Mouse (Mus musculus) forebrain, embryonic 11.5 days (tissue): ENCODE results near the gene Gpc3. TPM values are rescaled to one million over a fixed set of nuclear protein-coding genes. Genes with fewer than 3 reads are reported as not detected.

Experiments
- ATAC-seq: fragments of 200-750 bp; cut with Nextera tagmentation; replicated peaks from 2 replicates; pipeline ENCODE4 v1.8.0; 2017; ENCODE audit warnings: moderate TSS enrichment; ENCODE audit not compliant: low FRiP score
- DNase-seq: peaks from one replicate; pipeline ENCODE4 v3.0.0-alpha.2; 2017; ENCODE audit warnings: low spot score
- H3K27ac ChIP-seq: fragments of 300-500 bp; sonication (generic); 2 replicates; pipeline ENCODE4 v1.5.1; 2014; ENCODE audit warnings: low read depth, low read length
- H3K27me3 ChIP-seq: fragments of 300-500 bp; sonication (generic); 2 replicates; pipeline ENCODE4 v1.6.1; 2014; ENCODE audit warnings: mild to moderate bottlenecking, low read length, mixed read lengths; ENCODE audit not compliant: control insufficient read depth, insufficient read depth
- H3K36me3 ChIP-seq: fragments of 300-500 bp; sonication (generic); 2 replicates; pipeline ENCODE4 v1.6.1; 2014; ENCODE audit warnings: mild to moderate bottlenecking, low read length, moderate library complexity, mixed read lengths; ENCODE audit not compliant: control insufficient read depth, insufficient read depth
- H3K4me1 ChIP-seq: fragments of 300-500 bp; sonication (generic); replicated peaks from 2 replicates; pipeline ENCODE4 v1.6.1; 2014; ENCODE audit warnings: low read length, mixed read lengths; ENCODE audit not compliant: control insufficient read depth, insufficient read depth
- H3K4me2 ChIP-seq: fragments of 300-500 bp; sonication (generic); 2 replicates; pipeline ENCODE4 v1.6.1; 2014; ENCODE audit warnings: low read depth, mild to moderate bottlenecking, low read length, moderate library complexity, mixed read lengths; ENCODE audit not compliant: severe bottlenecking
- H3K4me3 ChIP-seq: fragments of 300-500 bp; sonication (generic); 2 replicates; pipeline ENCODE4 v1.5.1; 2014; ENCODE audit warnings: low read depth, low read length
- H3K9ac ChIP-seq: fragments of 300-500 bp; sonication (generic); 2 replicates; pipeline ENCODE4 v1.6.1; 2014; ENCODE audit warnings: low read length
- H3K9me3 ChIP-seq: fragments of 300-500 bp; sonication (generic); 2 replicates; pipeline ENCODE4 v1.6.1; 2016; ENCODE audit warnings: low read length, mixed read lengths; ENCODE audit not compliant: control insufficient read depth
- WGBS: fragments of 180-500 bp; shearing (Covaris S2); extraction: QIAGEN DNeasy Blood & Tissue Kit; methylation state at CpG from one replicate; pipeline ENCODE4 v1.1.7; 2014; 5-methylcytosine and 5-hydroxymethylcytosine counted together
- polyA plus RNA-seq: library from polyadenylated mRNA; unstranded; fragments of >200 nt; fragmentation: Nextera tagmentation; extraction: Ambion mirVana; gene quantifications from 2 replicates; pipeline ENCODE4 v1.2.1, GENCODE M21; 2014

Gene Gpc3
- polyA plus RNA-seq, 1 experiment from 2014 or later: 187 TPM

DNA sequence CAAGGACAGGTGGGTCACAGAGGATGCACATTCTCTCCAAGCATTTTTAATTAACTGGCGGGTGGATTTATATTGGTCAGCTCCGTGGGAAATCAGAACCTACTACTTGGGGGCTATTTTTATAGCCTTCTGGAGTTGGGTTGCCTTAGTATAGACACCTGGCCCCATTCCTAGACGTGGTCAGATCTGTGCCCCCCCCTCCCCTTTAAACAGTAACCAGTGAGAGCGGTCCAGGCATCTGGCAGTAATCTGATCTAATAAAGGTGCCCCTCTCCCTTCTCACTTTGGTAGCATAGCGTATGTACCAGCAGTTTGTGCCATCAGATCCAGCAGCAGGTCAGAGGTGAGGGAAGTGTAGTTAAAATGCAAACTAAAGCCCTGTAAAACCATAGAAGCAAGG lies 76.5 kb downstream of the Gpc3 start:
- no peaks in the 10 kb centered on the region for H3K36me3 ChIP-seq
- H3K4me3 ChIP-seq: no peak overlapping the region
- 64% methylated on average over 5 of the region's 5 CpGs for WGBS
- no peaks in the 10 kb centered on the region for H3K27me3 ChIP-seq
- ATAC-seq (no peak), DNase-seq (no peak)
- H3K27ac ChIP-seq: no peak overlapping the region
- H3K4me1 ChIP-seq: no peaks in the 10 kb centered on the region
- no peaks in the 10 kb centered on the region for H3K9me3 ChIP-seq
- no peak overlapping the region for H3K4me2 ChIP-seq
- H3K9ac ChIP-seq: no peak overlapping the region

DNA sequence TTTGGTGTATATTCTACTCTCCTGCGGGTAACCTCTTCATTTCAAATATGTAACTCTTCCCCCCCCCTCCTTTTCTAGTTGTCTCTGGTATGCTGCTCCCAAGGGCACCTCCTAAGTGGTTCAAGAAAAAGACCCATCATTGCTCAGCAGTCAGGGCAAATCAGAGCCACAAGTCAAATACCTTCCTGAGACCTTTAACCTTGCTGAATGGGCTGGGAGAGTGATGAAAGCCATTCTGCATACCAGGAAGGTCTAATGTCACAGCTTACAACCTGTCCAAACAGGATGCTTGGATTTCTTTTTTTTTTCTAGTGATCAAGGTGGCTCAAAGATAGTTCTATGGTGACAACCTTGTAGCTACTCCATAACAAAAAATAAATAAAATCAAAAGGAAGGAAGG lies 80.0 kb downstream of the Gpc3 start:
- no peak for DNase-seq
- no peaks in the 10 kb centered on the region for H3K36me3 ChIP-seq
- ATAC-seq: no peak
- H3K27me3 ChIP-seq: no peaks in the 10 kb centered on the region
- H3K4me1 ChIP-seq: no peaks in the 10 kb centered on the region
- H3K4me2 ChIP-seq: no peak overlapping the region
- no peak overlapping the region for H3K4me3 ChIP-seq
- WGBS: 80% methylated on average over 1 of the region's 1 CpGs
- no peaks in the 10 kb centered on the region for H3K9me3 ChIP-seq
- H3K27ac ChIP-seq: no peak overlapping the region
- no peak overlapping the region for H3K9ac ChIP-seq

DNA sequence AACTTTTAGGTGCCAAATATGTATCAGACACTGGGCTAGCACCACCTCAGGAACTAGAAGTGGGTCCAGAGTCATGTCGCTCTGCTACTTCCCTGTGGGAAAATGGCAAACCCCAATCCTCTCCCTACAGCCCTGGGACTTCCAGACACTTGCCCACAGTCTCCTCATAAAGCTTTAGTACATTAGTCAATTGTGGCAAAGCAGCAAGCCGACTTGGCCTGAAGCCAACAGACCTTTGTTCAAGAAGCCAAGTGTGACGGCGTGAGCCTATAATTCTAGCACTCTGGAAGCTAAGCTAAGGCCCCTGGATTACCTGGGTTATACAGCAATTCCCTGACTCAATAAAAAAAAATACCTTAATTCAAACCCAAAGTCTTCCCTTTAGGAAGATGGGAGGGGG lies 80.7 kb downstream of the Gpc3 start:
- 70% methylated on average over 4 of the region's 4 CpGs for WGBS
- H3K36me3 ChIP-seq: no peaks in the 10 kb centered on the region
- H3K27ac ChIP-seq: no peak overlapping the region
- no peaks in the 10 kb centered on the region for H3K9me3 ChIP-seq
- H3K4me2 ChIP-seq: no peak overlapping the region
- H3K4me1 ChIP-seq: no peaks in the 10 kb centered on the region
- no peak for DNase-seq
- H3K9ac ChIP-seq: no peak overlapping the region
- no peak overlapping the region for H3K4me3 ChIP-seq
- H3K27me3 ChIP-seq: no peaks in the 10 kb centered on the region
- no peak for ATAC-seq

DNA sequence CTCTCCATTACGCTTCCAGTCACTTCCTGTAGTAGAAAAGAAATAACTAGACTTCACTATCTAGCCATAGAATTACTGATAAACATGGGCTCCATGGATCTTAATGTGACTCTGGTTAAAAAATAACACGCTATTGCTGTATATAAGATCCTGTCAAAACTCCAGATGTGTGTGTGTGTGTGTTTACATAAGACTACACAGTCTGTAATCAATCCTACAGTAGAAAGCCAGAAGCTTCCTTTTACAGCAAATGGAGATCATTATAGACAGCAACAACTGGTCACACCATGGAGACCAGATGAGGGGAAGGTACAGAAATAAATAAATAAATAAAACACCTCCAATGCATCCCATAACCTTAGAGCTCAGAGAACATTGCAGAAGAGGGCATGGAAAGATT lies 81.6 kb downstream of the Gpc3 start:
- no peak for ATAC-seq
- no peaks in the 10 kb centered on the region for H3K4me1 ChIP-seq
- 72% methylated on average over 2 of the region's 2 CpGs for WGBS
- H3K4me2 ChIP-seq: no peak overlapping the region
- H3K27me3 ChIP-seq: no peaks in the 10 kb centered on the region
- H3K36me3 ChIP-seq: no peaks in the 10 kb centered on the region
- no peak for DNase-seq
- H3K9me3 ChIP-seq: no peaks in the 10 kb centered on the region
- H3K27ac ChIP-seq: no peak overlapping the region
- H3K4me3 ChIP-seq: no peak overlapping the region
- H3K9ac ChIP-seq: no peak overlapping the region

DNA sequence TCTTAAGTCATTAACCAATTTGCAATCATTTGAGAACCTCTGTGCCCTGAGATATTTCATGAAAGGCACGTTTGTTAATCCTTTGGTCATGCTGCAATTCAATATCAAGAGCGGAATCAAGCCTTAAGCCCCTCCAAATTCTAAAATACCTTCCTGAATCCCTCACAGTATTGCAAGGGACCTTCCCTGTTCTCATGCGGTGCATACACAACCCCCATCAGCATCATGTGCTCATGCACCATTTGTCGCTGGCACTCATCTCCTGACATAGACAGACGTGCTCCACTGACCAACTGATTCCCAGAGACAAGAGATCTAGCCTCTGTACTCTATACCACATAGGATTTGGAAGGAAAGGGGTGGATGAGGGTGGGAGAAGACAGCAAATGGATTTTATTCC lies 87.7 kb downstream of the Gpc3 start:
- Histone ChIP-seq H3K4me1 (no peaks in the 10 kb centered on the region), H3K9me3 (no peaks in the 10 kb centered on the region), H3K27ac (no peak overlapping the region), H3K4me2 (no peak overlapping the region), H3K27me3 (no peaks in the 10 kb centered on the region; the same call in 1 of the 2 replicates), H3K4me3 (no peak overlapping the region), H3K9ac (no peak overlapping the region), H3K36me3 (no peaks in the 10 kb centered on the region)
- DNase-seq (no peak), ATAC-seq (no peak)
- 75% methylated on average over 5 of the region's 5 CpGs for WGBS

DNA sequence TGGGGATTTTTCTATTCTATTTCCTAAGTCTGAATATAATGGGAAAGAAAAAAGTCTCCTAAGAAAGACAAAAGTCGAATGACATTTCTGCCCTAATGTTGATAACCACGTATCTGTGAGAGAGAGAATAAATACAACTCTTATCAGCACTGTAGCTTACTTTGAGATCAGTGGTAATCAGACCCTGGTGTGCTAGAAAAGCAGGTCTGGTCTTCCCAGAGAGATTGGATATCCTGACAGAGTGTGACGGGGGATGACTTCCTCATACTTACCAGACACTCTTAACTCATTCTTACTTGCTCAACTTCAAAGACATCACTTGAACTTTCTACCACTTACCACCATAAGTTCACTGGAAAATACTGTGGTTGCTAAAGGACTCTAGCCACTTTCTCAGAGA lies 88.6 kb downstream of the Gpc3 start:
- ATAC-seq (no peak), DNase-seq (no peak)
- H3K4me2 ChIP-seq: no peak overlapping the region
- H3K36me3 ChIP-seq: no peaks in the 10 kb centered on the region
- H3K9ac ChIP-seq: no peak overlapping the region
- H3K4me1 ChIP-seq: no peaks in the 10 kb centered on the region
- no peaks in the 10 kb centered on the region; the same call in 1 of the 2 replicates for H3K27me3 ChIP-seq
- no peaks in the 10 kb centered on the region for H3K9me3 ChIP-seq
- no peak overlapping the region for H3K27ac ChIP-seq
- 76% methylated on average over 3 of the region's 3 CpGs for WGBS
- H3K4me3 ChIP-seq: no peak overlapping the region

DNA sequence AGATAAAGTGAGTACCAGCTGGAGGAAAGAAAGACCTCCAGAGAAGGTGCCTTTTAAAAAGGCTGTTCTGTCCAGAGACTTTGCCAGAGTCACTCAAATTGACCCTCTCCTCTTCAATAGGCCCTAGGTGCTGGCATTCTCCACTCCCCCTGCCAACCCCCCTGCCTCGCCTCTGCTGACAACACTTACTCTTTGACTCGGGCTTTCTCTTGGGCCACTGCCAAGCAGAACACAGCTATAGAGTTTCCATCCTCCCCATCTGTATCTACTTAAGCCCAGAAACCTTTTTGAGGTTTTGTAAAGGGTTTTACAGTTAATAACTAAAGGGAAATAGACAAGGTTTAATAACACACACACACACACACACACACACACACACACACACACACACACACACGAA lies 99.2 kb downstream of the Gpc3 start:
- no peak overlapping the region for H3K4me3 ChIP-seq
- no peak overlapping the region for H3K9ac ChIP-seq
- H3K9me3 ChIP-seq: no peaks in the 10 kb centered on the region
- no peaks in the 10 kb centered on the region for H3K36me3 ChIP-seq
- 45% methylated on average over 3 of the region's 3 CpGs for WGBS
- H3K27me3 ChIP-seq: no peaks in the 10 kb centered on the region
- H3K4me1 ChIP-seq: no peaks in the 10 kb centered on the region
- no peak overlapping the region for H3K27ac ChIP-seq
- DNase-seq: peak; percentile 49
- H3K4me2 ChIP-seq: no peak overlapping the region
- no peak for ATAC-seq

DNA sequence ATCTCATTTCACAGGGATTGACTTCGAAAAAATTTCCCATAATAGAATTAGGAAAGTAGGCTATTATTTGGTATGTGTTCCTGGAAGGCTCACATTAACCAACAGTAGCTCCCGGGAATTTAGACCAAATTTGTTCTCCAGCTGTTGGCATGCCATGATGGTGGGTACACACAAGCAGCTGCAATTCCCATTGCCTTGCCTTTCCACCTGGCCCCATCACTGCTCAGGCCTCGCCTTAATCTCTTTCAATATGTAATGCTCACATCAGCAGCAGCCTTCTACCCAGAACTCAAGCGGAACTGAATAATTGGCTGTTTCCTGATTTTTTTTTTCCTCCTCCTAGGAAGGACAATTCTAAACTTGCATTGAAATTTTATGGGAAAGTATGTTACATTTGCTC lies 102.6 kb downstream of the Gpc3 start:
- H3K4me2 ChIP-seq: no peak overlapping the region
- H3K9ac ChIP-seq: no peak overlapping the region
- ATAC-seq (no peak), DNase-seq (no peak)
- H3K36me3 ChIP-seq: no peaks in the 10 kb centered on the region
- H3K4me1 ChIP-seq: no peaks in the 10 kb centered on the region
- H3K4me3 ChIP-seq: no peak overlapping the region
- no peaks in the 10 kb centered on the region for H3K27me3 ChIP-seq
- no peaks in the 10 kb centered on the region for H3K9me3 ChIP-seq
- 75% methylated on average over 4 of the region's 4 CpGs for WGBS
- H3K27ac ChIP-seq: no peak overlapping the region

DNA sequence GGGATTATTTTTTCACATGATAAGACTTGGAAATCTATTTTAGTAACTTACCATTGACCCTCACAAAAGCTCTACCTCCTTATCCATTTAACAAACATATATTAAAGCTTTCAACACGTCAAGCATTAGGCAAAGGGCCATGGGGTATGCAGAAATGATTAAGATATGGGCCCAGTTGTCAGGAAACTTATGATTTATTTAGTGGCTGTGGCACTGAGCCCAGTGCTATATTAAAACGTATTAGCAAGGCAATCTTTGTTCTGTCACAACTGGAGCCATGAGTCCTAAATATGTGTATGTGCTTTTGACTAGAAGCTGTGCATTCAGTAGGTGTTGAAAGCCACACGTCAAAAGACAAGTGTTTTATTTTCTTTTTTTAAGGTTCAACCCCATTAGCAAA lies 109.9 kb downstream of the Gpc3 start:
- Histone ChIP-seq H3K9ac (no peak overlapping the region), H3K4me2 (no peak overlapping the region), H3K27me3 (no peaks in the 10 kb centered on the region; the same call in 1 of the 2 replicates), H3K4me3 (no peak overlapping the region), H3K27ac (no peak overlapping the region), H3K9me3 (no peaks in the 10 kb centered on the region), H3K36me3 (no peaks in the 10 kb centered on the region), H3K4me1 (no peaks in the 10 kb centered on the region)
- DNase-seq (no peak), ATAC-seq (no peak)
- 75% methylated on average over 3 of the region's 3 CpGs for WGBS
